Mouse (Mus musculus): ENCODE results near the gene Pde4dip.

DNA sequence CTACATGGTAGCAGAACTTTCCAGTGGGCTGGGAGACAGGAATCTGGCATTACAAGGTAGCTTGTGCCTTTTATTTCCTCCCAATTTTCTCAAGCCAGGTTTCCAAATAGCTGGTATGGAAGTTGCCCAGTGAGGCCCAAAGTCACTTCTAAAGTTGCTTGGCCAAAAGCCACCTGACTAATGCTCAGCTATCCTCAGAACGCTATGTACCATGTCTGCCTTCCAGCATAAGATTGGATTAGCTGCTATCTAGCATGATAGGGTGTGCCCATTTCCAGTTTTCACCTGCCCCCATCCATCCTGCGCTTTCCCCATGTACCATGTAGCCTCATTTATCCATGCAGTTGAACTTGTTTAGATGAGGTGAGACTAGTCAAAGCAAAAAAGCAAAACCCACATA is 78.2 kb downstream of the Pde4dip start:
- TF ChIP-seq CTCF (conservative IDR thresholded peaks at IDR 0.05; ENCODE audit: insufficient read depth, insufficient read length, low read depth, low read length) (no peak), POLR2A (IDR thresholded peaks at IDR 0.05; ENCODE audit: low read depth, low read length) (no peak)
